Mouse (Mus musculus) c-Kit-positive CD71-positive TER-119-negative erythroid progenitor cells, embryonic 14.5 days (primary cell): ENCODE results near the gene Sec1.

Experiments used
- DNase-seq: peaks from one replicate; pipeline ENCODE4 v3.0.0-alpha.2; 2013; ENCODE audit warnings: low read depth

Gene Sec1

GRCm38 (mm10) chr7:45693921-45694591 lies at the start of gene Sec1:
Gene Sec1 (minus strand): TSS chr7:45694402.
- no peak for DNase-seq

- no peak for DNase-seq
Measured at GRCm38 (mm10) chr7:45742338-45742737, 48.1 kb upstream of the Sec1 start.

GRCm38 (mm10) chr7:45741777-45742176 lies 47.6 kb upstream of the Sec1 start:
- no peak for DNase-seq

GRCm38 (mm10) chr7:45741308-45741707 lies 47.1 kb upstream of the Sec1 start:
- no peak for DNase-seq

- no peak for DNase-seq
Measured at GRCm38 (mm10) chr7:45739820-45740219, 45.6 kb upstream of the Sec1 start.

GRCm38 (mm10) chr7:45739162-45739763 lies 45.1 kb upstream of the Sec1 start:
- peak; percentile 87 for DNase-seq

- DNase-seq, result no peak
Measured at GRCm38 (mm10) chr7:45733477-45733876, 39.3 kb upstream of the Sec1 start.

- DNase-seq, result no peak
Measured at GRCm38 (mm10) chr7:45730727-45731431, 36.7 kb upstream of the Sec1 start.

GRCm38 (mm10) chr7:45727625-45728024 lies 33.4 kb upstream of the Sec1 start:
- DNase-seq, result no peak

- DNase-seq, result no peak
Measured at GRCm38 (mm10) chr7:45726419-45726818, 32.2 kb upstream of the Sec1 start.

- no peak for DNase-seq
Measured at GRCm38 (mm10) chr7:45725713-45726112, 31.5 kb upstream of the Sec1 start, which contains the start of gene Spaca4. Gene Spaca4 (minus strand): TSS chr7:45725813.

- no peak for DNase-seq
Measured at GRCm38 (mm10) chr7:45725151-45725550, 30.9 kb upstream of the Sec1 start.

GRCm38 (mm10) chr7:45723781-45724180 lies 29.6 kb upstream of the Sec1 start:
- no peak for DNase-seq

GRCm38 (mm10) chr7:45723301-45723700 lies 29.1 kb upstream of the Sec1 start:
- no peak for DNase-seq

- no peak for DNase-seq
Measured at GRCm38 (mm10) chr7:45722348-45722713, 28.1 kb upstream of the Sec1 start.

- DNase-seq, result no peak
Measured at GRCm38 (mm10) chr7:45721642-45722347, 27.6 kb upstream of the Sec1 start.

- DNase-seq, result no peak
Measured at GRCm38 (mm10) chr7:45721234-45721571, 27.0 kb upstream of the Sec1 start.

GRCm38 (mm10) chr7:45720413-45721233 lies 26.4 kb upstream of the Sec1 start, which contains the start of gene Fam83e:
Gene Fam83e (plus strand): TSS chr7:45721212.
- no peak for DNase-seq

GRCm38 (mm10) chr7:45719738-45720412 lies 25.7 kb upstream of the Sec1 start:
- DNase-seq, result no peak

GRCm38 (mm10) chr7:45719180-45719579 lies 25.0 kb upstream of the Sec1 start:
- no peak for DNase-seq

GRCm38 (mm10) chr7:45718331-45718730 lies 24.1 kb upstream of the Sec1 start:
- DNase-seq, result no peak
